Mouse (Mus musculus) spleen, adult 2 months (tissue): ENCODE measurements at regions not wholly inside any gene's neighbourhood (a gene's known extent, or its start where the extent isn't known, plus 50 kb on each side); places are given as distances from the start of the nearest gene placed in this dataset.

ENCODE experiments used
- DNase-seq, 2 experiments: peaks; one replicate each; pipeline versions ENCODE4 v3.0.0 to v3.0.0-alpha.2; 2012 to 2021; ENCODE audit warnings: low spot score in 2 of 2, low read depth in 1 of 2
- H3K27ac ChIP-seq: fragments of 200-500 bp; 2 replicates; pipeline ENCODE4 v1.5.1; 2012; ENCODE audit warnings: low read length, inconsistent platforms; ENCODE audit not compliant: insufficient read depth
- H3K27me3 ChIP-seq: fragments of 200-500 bp; 2 replicates; pipeline ENCODE4 v1.6.1; 2012; ENCODE audit warnings: mild to moderate bottlenecking, moderate library complexity, low read length, inconsistent platforms; ENCODE audit not compliant: control insufficient read depth, insufficient read depth
- H3K36me3 ChIP-seq: fragments of 200-500 bp; 2 replicates; pipeline ENCODE4 v1.6.1; 2012; ENCODE audit warnings: mild to moderate bottlenecking, low read length, inconsistent platforms; ENCODE audit not compliant: control insufficient read depth, insufficient read depth
- H3K4me1 ChIP-seq: fragments of 200-500 bp; 2 replicates; pipeline ENCODE4 v1.6.1; 2011; ENCODE audit warnings: inconsistent platforms; ENCODE audit not compliant: control insufficient read depth, insufficient read depth, insufficient read length
- H3K4me3 ChIP-seq: fragments of 200-500 bp; 2 replicates; pipeline ENCODE4 v1.5.1; 2011; ENCODE audit warnings: mild to moderate bottlenecking, inconsistent platforms; ENCODE audit not compliant: insufficient read depth, insufficient read length; ENCODE audit errors: extremely low read depth
- CTCF ChIP-seq: fragments of 200-500 bp; IDR thresholded peaks from 2 replicates; pipeline ENCODE4 v1.5.1; 2011; ENCODE audit warnings: mild to moderate bottlenecking, inconsistent platforms; ENCODE audit not compliant: insufficient read depth, insufficient read length, insufficient replicate concordance; ENCODE audit errors: extremely low read depth
- POLR2A ChIP-seq: fragments of 200-500 bp; IDR thresholded peaks from 2 replicates; pipeline ENCODE4 v1.6.1; 2011; ENCODE audit warnings: low read depth, low read length, inconsistent platforms
- WGBS: fragments of 180-500 bp; shearing (Covaris S2); methylation state at CpG from one replicate; pipeline ENCODE4 v1.1.7; 2018; 5-methylcytosine and 5-hydroxymethylcytosine counted together

- TF ChIP-seq CTCF (no peak), POLR2A (no peak)
- no peaks in the 10 kb centered on the region for H3K36me3 ChIP-seq
- no peaks in the 10 kb centered on the region for H3K4me1 ChIP-seq
- no peak for DNase-seq
- no peaks in the 10 kb centered on the region for H3K27me3 ChIP-seq
- H3K4me3 ChIP-seq = no peak overlapping the region
- H3K27ac ChIP-seq = no peak overlapping the region
These were observed 138.3 kb upstream of the Abca1 start for GRCm38 (mm10) chr4:53297975-53298374.

GRCm38 (mm10) chr4:53292606-53293005, 132.9 kb upstream of the Abca1 start:
- DNase-seq = no peak
- Histone ChIP-seq H3K4me1 (no peaks in the 10 kb centered on the region), H3K27me3 (no peaks in the 10 kb centered on the region), H3K4me3 (no peak overlapping the region), H3K36me3 (no peaks in the 10 kb centered on the region), H3K27ac (no peak overlapping the region)
- TF ChIP-seq CTCF (no peak), POLR2A (no peak)
- 94% methylated on average over 3 of the region's 3 CpGs for WGBS

- peak overlapping the region; percentile 33 for H3K4me3 ChIP-seq
These were observed 118.2 kb upstream of the Abca1 start for GRCm38 (mm10) chr4:53277741-53278525.

GRCm38 (mm10) chr4:53270433-53270832, 110.7 kb upstream of the Abca1 start:
- Histone ChIP-seq H3K4me1 (peaks cover 13% of the 10 kb centered on the region; the same call in 1 of the 2 replicates), H3K4me3 (no peak overlapping the region), H3K27ac (no peak overlapping the region), H3K36me3 (no peaks in the 10 kb centered on the region), H3K27me3 (no peaks in the 10 kb centered on the region)
- no peak for DNase-seq
- TF ChIP-seq CTCF (no peak), POLR2A (no peak)
- 85% methylated on average over 10 of the region's 10 CpGs for WGBS

More at GRCm38 (mm10) chr4:53277741-53278525, 118.2 kb upstream of the Abca1 start:
- WGBS = 8% methylated on average over 12 of the region's 12 CpGs
- H3K4me1 ChIP-seq = peaks cover 3% of the 10 kb centered on the region
- peak; percentile 68 to 84 for DNase-seq
- H3K36me3 ChIP-seq = no peaks in the 10 kb centered on the region
- peak overlapping the region; percentile 87 for H3K27ac ChIP-seq
- H3K27me3 ChIP-seq = no peaks in the 10 kb centered on the region
- TF ChIP-seq CTCF = no peak
- TF ChIP-seq POLR2A = no peak

- Histone ChIP-seq H3K27me3 (no peaks in the 10 kb centered on the region), H3K27ac (0 out of 2 replicates have a peak overlapping the region, but pooled peaks have one; percentile 13), H3K4me3 (no peak overlapping the region), H3K36me3 (no peaks in the 10 kb centered on the region), H3K4me1 (peaks cover 13% of the 10 kb centered on the region; the same call in 1 of the 2 replicates)
- WGBS = 54% methylated on average over 5 of the region's 5 CpGs
- no peak for TF ChIP-seq CTCF
- no peak for TF ChIP-seq POLR2A
- no peak for DNase-seq
These were observed 110.3 kb upstream of the Abca1 start for GRCm38 (mm10) chr4:53269999-53270398.

GRCm38 (mm10) chr4:53269251-53269842, 109.7 kb upstream of the Abca1 start:
- TF ChIP-seq CTCF = no peak
- no peak for TF ChIP-seq POLR2A
- WGBS = 91% methylated on average over 5 of the region's 5 CpGs
- H3K27me3 ChIP-seq = no peaks in the 10 kb centered on the region
- DNase-seq = no peak
- no peaks in the 10 kb centered on the region for H3K36me3 ChIP-seq
- no peak overlapping the region for H3K4me3 ChIP-seq
- peaks cover 13% of the 10 kb centered on the region; the same call in 1 of the 2 replicates for H3K4me1 ChIP-seq
- no peak overlapping the region for H3K27ac ChIP-seq

GRCm38 (mm10) chr4:53264901-53265300, 105.2 kb upstream of the Abca1 start:
- no peaks in the 10 kb centered on the region for H3K36me3 ChIP-seq
- no peaks in the 10 kb centered on the region for H3K27me3 ChIP-seq
- H3K4me1 ChIP-seq = peaks cover 7% of the 10 kb centered on the region; the same call in 1 of the 2 replicates
- no peak overlapping the region for H3K27ac ChIP-seq
- H3K4me3 ChIP-seq = no peak overlapping the region
- TF ChIP-seq POLR2A (no peak), CTCF (no peak)
- DNase-seq = no peak
- WGBS = 84% methylated on average over 5 of the region's 5 CpGs
